Mouse (Mus musculus) cerebellum, adult (tissue): Measurements from ENCODE around the gene Hif3a.

Source experiments
- ATAC-seq: cut with Nextera tagmentation; 2 replicates; pipeline ENCODE4 v1.9.2; 2017; ENCODE audit warnings: mild to moderate bottlenecking, moderate library complexity, mixed read lengths; ENCODE audit not compliant: insufficient number of reproducible peaks, low FRiP score, low TSS enrichment

Gene Hif3a

GRCm38 (mm10) chr7:16995345-16995744 is 66.9 kb downstream of the Hif3a start:
- ATAC-seq: no peak

GRCm38 (mm10) chr7:16994400-16994799 is 67.8 kb downstream of the Hif3a start:
- no peak for ATAC-seq

- no peak for ATAC-seq
Observed at GRCm38 (mm10) chr7:16993651-16994399, 68.4 kb downstream of the Hif3a start.

- no peak for ATAC-seq
Observed at GRCm38 (mm10) chr7:16992451-16992807, 69.8 kb downstream of the Hif3a start, which contains the start of gene Ccdc8. Gene Ccdc8 (plus strand): TSS chr7:16992708.

GRCm38 (mm10) chr7:16991681-16992450 is 70.4 kb downstream of the Hif3a start:
- no peak for ATAC-seq

- no peak for ATAC-seq
Observed at GRCm38 (mm10) chr7:16990006-16990744, 72.1 kb downstream of the Hif3a start.

GRCm38 (mm10) chr7:16988405-16988804 is 73.8 kb downstream of the Hif3a start:
- ATAC-seq: no peak

GRCm38 (mm10) chr7:16987541-16988149 is 74.6 kb downstream of the Hif3a start:
- no peak for ATAC-seq

- ATAC-seq: peak; percentile 82
Observed at GRCm38 (mm10) chr7:16982859-16983568, 79.2 kb downstream of the Hif3a start, which contains the start of gene Gm42372. Gene Gm42372 (plus strand): TSS chr7:16983086.
